Mouse (Mus musculus): ENCODE measurements around the gene Col11a2.

DNA sequence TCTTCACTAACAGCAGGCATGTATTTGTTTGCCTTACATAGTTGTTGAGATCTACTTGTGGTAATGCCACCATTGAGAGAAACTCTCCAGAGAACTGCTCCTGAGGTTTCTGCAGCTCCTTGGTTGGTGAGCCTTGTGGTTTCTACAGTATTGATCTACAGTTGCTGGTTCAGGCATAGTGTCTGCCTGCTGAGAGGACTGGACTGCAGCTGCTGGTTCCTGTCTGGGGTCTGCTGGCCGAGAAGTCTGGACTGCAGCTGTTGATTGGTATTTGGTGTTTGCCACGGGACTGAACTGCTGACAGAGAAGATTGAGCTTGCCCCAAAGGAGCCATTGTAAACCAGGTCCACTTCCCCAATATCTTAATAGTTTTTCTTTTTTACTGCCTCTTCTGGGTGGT is 32.7 kb upstream of the Col11a2 start:
- no peak for TF ChIP-seq CTCF (IDR thresholded peaks at IDR 0.05)
- TF ChIP-seq POLR2A (IDR thresholded peaks at IDR 0.05; ENCODE audit: insufficient read depth, low read depth, low read length), result no peak
